Mouse (Mus musculus) cerebellum, adult 2 months (tissue): Measurements from ENCODE around the gene Lrrc52. TPM values are rescaled to one million over a fixed set of nuclear protein-coding genes. Genes with fewer than 3 reads are reported as not detected.

Experiments
- DNase-seq, 2 experiments: peaks; one replicate each; pipeline ENCODE4 v3.0.0; 2021
- H3K27ac ChIP-seq: fragments of 200-500 bp; 2 replicates; pipeline ENCODE4 v1.5.1; 2012; ENCODE audit warnings: low read length, control low read depth, inconsistent platforms; ENCODE audit not compliant: insufficient read depth
- H3K27me3 ChIP-seq: fragments of 200-500 bp; 2 replicates; pipeline ENCODE4 v1.6.1; 2012; ENCODE audit warnings: inconsistent platforms, mild to moderate bottlenecking, low read length, moderate library complexity; ENCODE audit not compliant: control insufficient read depth, insufficient read depth
- H3K4me1 ChIP-seq: fragments of 200-500 bp; 2 replicates; pipeline ENCODE4 v1.6.1; 2011; ENCODE audit warnings: low read length; ENCODE audit not compliant: control insufficient read depth, insufficient read depth
- H3K4me3 ChIP-seq: fragments of 200-500 bp; replicated peaks from 2 replicates; pipeline ENCODE3; 2011; ENCODE audit warnings: mild to moderate bottlenecking, low read depth, low read length, control low read depth; ENCODE audit not compliant: insufficient read depth
- CTCF ChIP-seq: fragments of 200-500 bp; IDR thresholded peaks from 2 replicates; pipeline ENCODE4 v1.5.1; 2011; ENCODE audit warnings: low read depth, mild to moderate bottlenecking, control low read depth, low read length, moderate library complexity, borderline replicate concordance; ENCODE audit not compliant: insufficient read depth
- POLR2A ChIP-seq: fragments of 200-500 bp; IDR thresholded peaks from 2 replicates; pipeline ENCODE4 v1.6.1; 2011; ENCODE audit warnings: low read length, control low read depth, borderline replicate concordance; ENCODE audit not compliant: insufficient read depth
- WGBS: fragments of 180-500 bp; shearing (Covaris S2); methylation state at CpG from one replicate; pipeline ENCODE4 v1.1.7; 2018; 5-methylcytosine and 5-hydroxymethylcytosine counted together
- polyA plus RNA-seq: library from polyadenylated mRNA; depleted of rRNA; stranded (reverse); fragments of >200 nt; gene quantifications from 2 replicates; pipeline ENCODE4 v1.2.3, GENCODE M21; 2012; rRNA removed

The Lrrc52 gene
- polyA plus RNA-seq, result 0.13 and 0.25 TPM in 2 replicates

GRCm38 (mm10) chr1:167466765-167467426 is at the start of gene Lrrc52:
TSS of gene Lrrc52 (minus strand) at chr1:167466780.
- peak; percentile 83 to 90 for DNase-seq
- WGBS, result 2% methylated on average over 9 of the region's 9 CpGs
- peaks cover 12% of the 10 kb centered on the region for H3K4me1 ChIP-seq
- H3K27ac ChIP-seq, result no peak within 1 kb of the TSS
- no peaks in the 10 kb centered on the region for H3K27me3 ChIP-seq
- TF ChIP-seq POLR2A (no peak), CTCF (no peak)
- no peak within 1 kb of the TSS for H3K4me3 ChIP-seq

- Histone ChIP-seq H3K27me3 (no peaks in the 10 kb centered on the region), H3K4me3 (no peak overlapping the region), H3K4me1 (no peaks in the 10 kb centered on the region), H3K27ac (no peak overlapping the region)
- WGBS, result 87% methylated on average over 9 of the region's 9 CpGs
- no peak for DNase-seq
- TF ChIP-seq CTCF (no peak), POLR2A (no peak)
These were observed 45.0 kb upstream of the Lrrc52 start for GRCm38 (mm10) chr1:167511621-167512020.

GRCm38 (mm10) chr1:167506048-167506447 is 39.5 kb upstream of the Lrrc52 start:
- H3K4me3 ChIP-seq, result no peak overlapping the region
- TF ChIP-seq POLR2A (no peak), CTCF (no peak)
- no peak for DNase-seq
- H3K27ac ChIP-seq, result no peak overlapping the region
- no peaks in the 10 kb centered on the region for H3K4me1 ChIP-seq
- no peaks in the 10 kb centered on the region for H3K27me3 ChIP-seq
- 30% methylated on average over 7 of the region's 7 CpGs for WGBS

GRCm38 (mm10) chr1:167505427-167505826 is 38.8 kb upstream of the Lrrc52 start:
- no peak for TF ChIP-seq POLR2A
- no peak for TF ChIP-seq CTCF
- DNase-seq, result no peak
- Histone ChIP-seq H3K4me1 (no peaks in the 10 kb centered on the region), H3K4me3 (no peak overlapping the region), H3K27me3 (no peaks in the 10 kb centered on the region), H3K27ac (no peak overlapping the region)
- WGBS, result 97% methylated on average over 1 of the region's 1 CpGs

- Histone ChIP-seq H3K4me1 (no peaks in the 10 kb centered on the region), H3K27me3 (no peaks in the 10 kb centered on the region), H3K4me3 (no peak overlapping the region), H3K27ac (no peak overlapping the region)
- TF ChIP-seq CTCF (no peak), POLR2A (no peak)
- no peak for DNase-seq
- 85% methylated on average over 12 of the region's 12 CpGs for WGBS
These were observed 32.7 kb upstream of the Lrrc52 start for GRCm38 (mm10) chr1:167499097-167499850.

GRCm38 (mm10) chr1:167497991-167498390 is 31.4 kb upstream of the Lrrc52 start:
- no peak overlapping the region for H3K4me3 ChIP-seq
- H3K27ac ChIP-seq, result no peak overlapping the region
- H3K4me1 ChIP-seq, result no peaks in the 10 kb centered on the region
- no peak for DNase-seq
- WGBS, result 43% methylated on average over 10 of the region's 10 CpGs
- H3K27me3 ChIP-seq, result no peaks in the 10 kb centered on the region
- TF ChIP-seq POLR2A (no peak), CTCF (no peak)

GRCm38 (mm10) chr1:167497560-167497959 is 31.0 kb upstream of the Lrrc52 start:
- no peak for DNase-seq
- Histone ChIP-seq H3K27me3 (no peaks in the 10 kb centered on the region), H3K4me3 (no peak overlapping the region), H3K27ac (no peak overlapping the region), H3K4me1 (no peaks in the 10 kb centered on the region)
- WGBS, result 54% methylated on average over 3 of the region's 3 CpGs
- TF ChIP-seq CTCF, result no peak
- no peak for TF ChIP-seq POLR2A

GRCm38 (mm10) chr1:167491501-167491900 is 24.9 kb upstream of the Lrrc52 start:
- DNase-seq, result no peak
- Histone ChIP-seq H3K4me1 (no peaks in the 10 kb centered on the region), H3K27me3 (no peaks in the 10 kb centered on the region), H3K4me3 (no peak overlapping the region), H3K27ac (no peak overlapping the region)
- no peak for TF ChIP-seq POLR2A
- no peak for TF ChIP-seq CTCF
- WGBS, result 92% methylated on average over 7 of the region's 7 CpGs
